Mouse (Mus musculus) intestine, embryonic 14.5 days (tissue): ENCODE data around the gene Zdhhc8. TPM values are rescaled to one million over a fixed set of nuclear protein-coding genes. Genes with fewer than 3 reads are reported as not detected.
A peak's percentile ranks its signal among the peaks of the same experiment; 100 is the strongest.
"Not testable (repeated sequence)": the region's sequence is repeated elsewhere in the genome, so short reads cannot be mapped to it uniquely, and the experiment has no call there.

Experiments
- ATAC-seq: fragments of 200-750 bp; cut with Nextera tagmentation; replicated peaks from 2 replicates; pipeline ENCODE4 v1.8.0; 2017; ENCODE audit warnings: low read depth, moderate number of reproducible peaks, moderate TSS enrichment, moderate library complexity; ENCODE audit not compliant: low FRiP score, low TSS enrichment
- DNase-seq: peaks from one replicate; pipeline ENCODE4 v3.0.0-alpha.2; 2018; ENCODE audit warnings: low spot score
- H3K27ac ChIP-seq: fragments of 300-500 bp; sonication (generic); 2 replicates; pipeline ENCODE4 v1.5.1; 2014; ENCODE audit warnings: low read depth, mild to moderate bottlenecking, control low read depth
- H3K27me3 ChIP-seq: fragments of 300-500 bp; sonication (generic); replicated peaks from 2 replicates; pipeline ENCODE4 v1.6.1; 2014; ENCODE audit warnings: low read length, control low read depth; ENCODE audit not compliant: control insufficient read depth, insufficient read depth
- H3K36me3 ChIP-seq: fragments of 300-500 bp; sonication (generic); 2 replicates; pipeline ENCODE4 v1.6.1; 2014; ENCODE audit warnings: low read length, control low read depth; ENCODE audit not compliant: control insufficient read depth, insufficient read depth
- H3K4me1 ChIP-seq: fragments of 300-500 bp; sonication (generic); replicated peaks from 2 replicates; pipeline ENCODE4 v1.6.1; 2014; ENCODE audit warnings: low read length, control low read depth, mixed read lengths; ENCODE audit not compliant: control insufficient read depth, insufficient read depth
- H3K4me2 ChIP-seq: fragments of 300-500 bp; sonication (generic); 2 replicates; pipeline ENCODE4 v1.6.1; 2014; ENCODE audit warnings: low read length
- H3K4me3 ChIP-seq: fragments of 300-500 bp; sonication (generic); 2 replicates; pipeline ENCODE4 v1.5.1; 2014; ENCODE audit warnings: low read depth, low read length, control low read depth, mixed read lengths
- H3K9ac ChIP-seq: fragments of 300-500 bp; sonication (generic); 2 replicates; pipeline ENCODE4 v1.6.1; 2014; ENCODE audit warnings: mild to moderate bottlenecking, low read length
- H3K9me3 ChIP-seq: fragments of 300-500 bp; sonication (generic); 2 replicates; pipeline ENCODE4 v1.6.1; 2016; ENCODE audit warnings: low read length, control low read depth; ENCODE audit not compliant: control insufficient read depth
- WGBS: fragments of 180-500 bp; shearing (Covaris S2); extraction: QIAGEN DNeasy Blood & Tissue Kit; methylation state at CpG from one replicate; pipeline ENCODE4 v1.1.7; 2014; 5-methylcytosine and 5-hydroxymethylcytosine counted together
- polyA plus RNA-seq: library from polyadenylated mRNA; unstranded; fragments of >200 nt; fragmentation: Nextera tagmentation; extraction: Ambion mirVana; gene quantifications from 2 replicates; pipeline ENCODE4 v1.2.1, GENCODE M21; 2014

Gene Zdhhc8
- polyA plus RNA-seq, 1 experiment from 2014 or later, result 15.1 TPM

- WGBS, result 46% methylated on average over 3 of the region's 3 CpGs
- peaks cover 12% of the 10 kb centered on the region for H3K4me1 ChIP-seq
- not testable (repeated sequence) for H3K9me3 ChIP-seq, H3K4me3 ChIP-seq, H3K4me2 ChIP-seq, H3K9ac ChIP-seq, H3K27ac ChIP-seq, ATAC-seq, DNase-seq, H3K27me3 ChIP-seq, H3K36me3 ChIP-seq
These were observed 39.4 kb downstream of the Zdhhc8 start for GRCm38 (mm10) chr16:18195561-18195960.

- Histone ChIP-seq H3K9me3 (no peaks in the 10 kb centered on the region), H3K36me3 (no peaks in the 10 kb centered on the region), H3K27me3 (no peaks in the 10 kb centered on the region), H3K4me1 (peaks cover 12% of the 10 kb centered on the region), H3K9ac (no peak overlapping the region), H3K4me2 (no peak overlapping the region), H3K27ac (no peak overlapping the region), H3K4me3 (no peak overlapping the region)
- peak; percentile 67; the same call in 1 of the 2 replicates for ATAC-seq
- WGBS, result 52% methylated on average over 5 of the region's 5 CpGs
- DNase-seq, result no peak
These were observed 39.9 kb downstream of the Zdhhc8 start for GRCm38 (mm10) chr16:18195068-18195467.

GRCm38 (mm10) chr16:18194208-18194985 lies 40.5 kb downstream of the Zdhhc8 start:
- peak; percentile 51; the same call in 1 of the 2 replicates for ATAC-seq
- no peaks in the 10 kb centered on the region for H3K27me3 ChIP-seq
- no peak overlapping the region for H3K9ac ChIP-seq
- H3K9me3 ChIP-seq, result no peaks in the 10 kb centered on the region
- DNase-seq, result no peak
- H3K27ac ChIP-seq, result no peak overlapping the region
- H3K36me3 ChIP-seq, result no peaks in the 10 kb centered on the region
- H3K4me3 ChIP-seq, result no peak overlapping the region
- WGBS, result 60% methylated on average over 15 of the region's 15 CpGs
- no peak overlapping the region for H3K4me2 ChIP-seq
- peaks cover 12% of the 10 kb centered on the region for H3K4me1 ChIP-seq

DNA sequence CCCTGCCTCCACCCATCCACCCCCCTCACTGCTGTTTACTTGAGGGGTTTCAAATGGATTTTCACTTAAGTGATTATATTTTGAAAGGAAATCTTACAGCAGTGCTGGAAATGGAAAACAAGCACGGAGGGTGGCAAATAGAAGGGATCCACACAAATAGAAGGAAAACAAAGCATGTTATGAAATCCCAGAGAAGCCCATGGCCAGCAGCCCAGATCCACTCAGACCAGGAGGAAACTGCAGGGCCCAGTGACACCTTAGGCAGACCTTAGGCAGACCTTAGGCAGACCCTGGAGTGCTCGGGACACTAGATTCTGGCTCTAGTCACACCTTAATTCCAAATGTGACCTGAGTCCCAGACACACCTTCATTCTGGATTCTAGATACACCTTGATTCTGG lies 43.9 kb downstream of the Zdhhc8 start:
- Histone ChIP-seq H3K36me3 (no peaks in the 10 kb centered on the region), H3K27me3 (no peaks in the 10 kb centered on the region), H3K4me1 (peaks cover 12% of the 10 kb centered on the region), H3K27ac (no peak overlapping the region), H3K4me2 (no peak overlapping the region), H3K9me3 (no peaks in the 10 kb centered on the region), H3K4me3 (no peak overlapping the region), H3K9ac (no peak overlapping the region)
- ATAC-seq, result no peak
- WGBS, result 78% methylated on average over 2 of the region's 2 CpGs
- DNase-seq, result no peak

DNA sequence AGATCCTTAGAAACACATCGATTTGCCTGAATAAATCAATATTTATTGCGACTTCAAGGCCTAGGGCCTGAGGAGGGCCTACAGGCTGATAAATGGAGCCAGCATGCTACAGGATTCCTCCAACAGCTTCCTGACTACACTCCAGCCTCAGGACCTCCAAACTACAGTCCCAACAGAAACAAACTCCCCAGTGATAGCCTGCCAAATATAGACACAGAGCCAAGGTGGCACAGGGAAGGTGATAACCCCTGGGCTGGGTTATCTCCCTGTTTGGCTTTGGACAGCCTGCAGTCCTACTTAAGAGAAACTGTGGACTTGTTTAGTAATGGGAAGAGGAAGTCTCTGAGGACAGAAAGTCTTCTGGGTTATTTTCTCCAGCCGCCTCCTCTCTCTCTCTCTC lies 47.7 kb downstream of the Zdhhc8 start:
- Histone ChIP-seq H3K4me3 (no peak overlapping the region), H3K36me3 (no peaks in the 10 kb centered on the region), H3K4me2 (no peak overlapping the region), H3K9ac (no peak overlapping the region), H3K27me3 (no peaks in the 10 kb centered on the region), H3K4me1 (peaks cover 5% of the 10 kb centered on the region), H3K27ac (no peak overlapping the region), H3K9me3 (no peaks in the 10 kb centered on the region)
- DNase-seq (no peak), ATAC-seq (no peak)
- WGBS, result 68% methylated on average over 3 of the region's 3 CpGs

- DNase-seq (no peak), ATAC-seq (no peak)
- Histone ChIP-seq H3K27ac (peak overlapping the region; percentile 33; the same call in 1 of the 2 replicates), H3K4me1 (peaks cover 5% of the 10 kb centered on the region), H3K27me3 (no peaks in the 10 kb centered on the region), H3K36me3 (no peaks in the 10 kb centered on the region), H3K9me3 (no peaks in the 10 kb centered on the region), H3K4me2 (no peak overlapping the region), H3K4me3 (no peak overlapping the region), H3K9ac (no peak overlapping the region)
- 72% methylated on average over 4 of the region's 4 CpGs for WGBS
These were observed 48.1 kb downstream of the Zdhhc8 start for GRCm38 (mm10) chr16:18186798-18187197.

DNA sequence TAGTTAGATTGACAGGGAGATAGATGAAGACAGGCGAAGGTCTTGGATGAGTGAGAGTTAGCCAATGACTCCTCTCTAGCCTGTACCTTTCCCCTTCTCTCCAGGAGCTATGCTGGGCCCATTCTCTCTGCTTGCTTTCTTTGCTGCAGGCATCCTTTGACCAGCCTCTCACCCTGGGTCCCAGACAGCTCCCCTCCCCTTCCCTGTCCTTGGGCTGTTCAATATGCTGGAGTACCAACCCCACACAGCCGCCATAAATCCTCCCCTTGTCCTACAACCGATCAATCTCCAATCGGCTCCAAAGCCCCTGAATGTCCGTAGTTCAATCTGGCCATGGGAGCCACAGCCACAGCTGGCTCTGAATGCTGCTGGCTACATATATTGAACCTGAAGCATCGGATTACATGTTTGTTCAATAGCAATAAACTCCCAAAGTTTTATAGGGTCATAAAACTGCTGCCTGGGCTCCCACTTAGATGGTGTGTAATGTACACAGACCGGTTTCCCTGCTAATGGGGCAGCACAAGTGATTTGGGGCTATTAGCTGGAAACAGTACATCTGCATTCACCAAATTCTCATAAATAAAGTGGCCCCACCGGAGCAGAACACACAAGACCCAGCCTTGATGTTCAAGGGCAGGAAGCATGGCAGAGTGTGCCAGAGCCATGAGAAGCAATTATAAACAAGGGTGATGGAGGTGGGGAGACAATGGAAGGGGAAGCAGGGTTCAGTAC lies 49.1 kb downstream of the Zdhhc8 start:
- Histone ChIP-seq H3K4me1 (peaks cover 12% of the 10 kb centered on the region), H3K36me3 (no peaks in the 10 kb centered on the region), H3K27me3 (no peaks in the 10 kb centered on the region), H3K4me2 (no peak overlapping the region), H3K4me3 (no peak overlapping the region), H3K9ac (no peak overlapping the region), H3K27ac (peak overlapping the region; percentile 33; the same call in 1 of the 2 replicates), H3K9me3 (no peaks in the 10 kb centered on the region)
- WGBS, result 25% methylated on average over 8 of the region's 8 CpGs
- peak; percentile 67 for DNase-seq
- peak; percentile 78 for ATAC-seq

DNA sequence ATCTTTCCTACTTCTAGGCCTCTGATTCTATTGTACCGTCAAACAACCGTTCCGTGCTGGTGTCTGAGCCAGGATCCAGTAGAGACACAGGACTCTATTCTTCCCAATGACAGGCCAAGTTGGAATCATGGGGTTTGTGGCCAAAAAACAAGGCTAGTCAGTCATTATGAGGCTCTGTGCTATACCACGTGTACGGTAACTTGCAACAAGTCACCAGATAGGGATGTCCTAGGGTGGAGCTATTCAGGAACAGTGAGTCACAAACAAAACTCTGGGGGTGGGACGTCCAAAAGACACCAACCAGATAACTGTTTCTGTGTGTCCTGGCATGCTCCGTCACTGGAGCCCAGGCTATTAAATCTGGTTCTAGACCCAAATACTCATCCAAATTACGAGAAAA lies 52.2 kb downstream of the Zdhhc8 start:
- no peaks in the 10 kb centered on the region for H3K9me3 ChIP-seq
- H3K4me1 ChIP-seq, result peaks cover 15% of the 10 kb centered on the region
- no peaks in the 10 kb centered on the region for H3K36me3 ChIP-seq
- ATAC-seq (no peak), DNase-seq (no peak)
- H3K4me2 ChIP-seq, result no peak overlapping the region
- no peaks in the 10 kb centered on the region for H3K27me3 ChIP-seq
- H3K27ac ChIP-seq, result no peak overlapping the region
- no peak overlapping the region for H3K9ac ChIP-seq
- WGBS, result 86% methylated on average over 8 of the region's 8 CpGs
- H3K4me3 ChIP-seq, result no peak overlapping the region
